Comparison of ENCODE assay signal across 8 mouse cellular contexts in genomic region chr2:10079745-10080309, GRCm38 (mm10). TPM values are rescaled to one million over a fixed set of nuclear protein-coding genes. Genes with fewer than 3 reads are reported as not detected.
DNase-seq lines count a peak whose midpoint lies in the region; ATAC-seq lines count a peak whose summit lies in the region.

No protein-coding gene starts in this region.

- H3K4me3 ChIP-seq in kidney, embryonic 16.5 days (ENCODE audit: low read length) = peak overlapping the region; percentile 80
- H3K4me3 ChIP-seq in hindbrain, embryonic 10.5 days = peak overlapping the region; percentile 84

- H3K4me1 ChIP-seq in kidney, embryonic 16.5 days (ENCODE audit: insufficient read depth, low read length) = peaks cover 30% of the 10 kb centered on the region
- peaks cover 29% of the 10 kb centered on the region for H3K4me1 ChIP-seq in hindbrain, embryonic 10.5 days (replicated peaks)

- H3K4me2 ChIP-seq in kidney, embryonic 16.5 days (replicated peaks; ENCODE audit: low read depth, low read length) = peak overlapping the region; percentile 67

- no peaks in the 10 kb centered on the region for H3K9me3 ChIP-seq in kidney, embryonic 16.5 days (ENCODE audit: low read length)
- no peaks in the 10 kb centered on the region for H3K9me3 ChIP-seq in hindbrain, embryonic 10.5 days

- DNase-seq in kidney, postnatal 14 days = no peak
- no peak for DNase-seq in hindbrain, embryonic 10.5 days (ENCODE audit: low spot score)
- DNase-seq in cerebellum, adult 8-10 months = no peak
- DNase-seq in right cerebral cortex, postnatal 14 days = no peak

- H3K36me3 ChIP-seq in kidney, embryonic 16.5 days (ENCODE audit: insufficient read depth, low read length) = peaks cover 6% of the 10 kb centered on the region; the same call in 1 of the 2 replicates
- H3K36me3 ChIP-seq in hindbrain, embryonic 10.5 days = peaks cover 38% of the 10 kb centered on the region

- under 1% methylated on average over 28 of the region's 28 CpGs for WGBS in kidney, embryonic 16.5 days
- WGBS in hindbrain, embryonic 10.5 days = under 1% methylated on average over 28 of the region's 28 CpGs

- no peak; the same call in 1 of the 2 replicates for ATAC-seq in kidney, embryonic 16.5 days (ENCODE audit: low FRiP score, low TSS enrichment)
- ATAC-seq in activated CD4-positive, CD25-positive, alpha-beta regulatory T cell, adult 4 months = peak; percentile 45
- peak; percentile 41 for ATAC-seq in megakaryocyte, adult 5-6 weeks (ENCODE audit: poor library complexity, severe bottlenecking)
- ATAC-seq in cerebellum, adult (ENCODE audit: insufficient number of reproducible peaks, low FRiP score, low TSS enrichment) = no peak; the same call in 1 of the 2 replicates

- peak overlapping the region; percentile 92 for H3K27ac ChIP-seq in kidney, embryonic 16.5 days (ENCODE audit: low read length)
- H3K27ac ChIP-seq in hindbrain, embryonic 10.5 days = peak overlapping the region; percentile 96

- no peaks in the 10 kb centered on the region for H3K27me3 ChIP-seq in kidney, embryonic 16.5 days (ENCODE audit: insufficient read depth, low read length)
- no peaks in the 10 kb centered on the region for H3K27me3 ChIP-seq in hindbrain, embryonic 10.5 days (ENCODE audit: insufficient read depth, poor library complexity, severe bottlenecking)

- H3K9ac ChIP-seq in kidney, embryonic 16.5 days (replicated peaks; ENCODE audit: low read length) = peak overlapping the region; percentile 97

RNA-seq across cellular contexts. Expression of gene Atp5c1, which starts 0.5 kb away (rescaled TPM):
- 689 and 740 TPM in 2 replicates for polyA plus RNA-seq in kidney, embryonic 16.5 days (2015; fragmentation: Nextera tagmentation; extraction: Ambion mirVana)
- 100 to 1,000 TPM; 659 to 745 TPM for polyA plus RNA-seq in activated CD4-positive, CD25-positive, alpha-beta regulatory T cell, adult 4 months (2017; shearing (Covaris generic))
- 487 TPM in 2 replicates for polyA plus RNA-seq in hindbrain, embryonic 10.5 days (2016; fragmentation: Nextera tagmentation; extraction: Ambion mirVana)
- 493 and 571 TPM in 2 replicates for total RNA-seq in megakaryocyte, adult 5-6 weeks (2015)
- total RNA-seq in megakaryocyte, adult 5-6 weeks (2017) = 410 and 491 TPM in 2 replicates

RNA-seq across cellular contexts. Expression of gene Kin, which starts 0.6 kb away (rescaled TPM):
- polyA plus RNA-seq in kidney, embryonic 16.5 days (2015; fragmentation: Nextera tagmentation; extraction: Ambion mirVana) = 28.5 and 33.0 TPM in 2 replicates
- 10 to 100 TPM; 28.1 to 34.7 TPM for polyA plus RNA-seq in activated CD4-positive, CD25-positive, alpha-beta regulatory T cell, adult 4 months (2017; shearing (Covaris generic))
- polyA plus RNA-seq in hindbrain, embryonic 10.5 days (2016; fragmentation: Nextera tagmentation; extraction: Ambion mirVana) = 30.3 and 35.5 TPM in 2 replicates
- total RNA-seq in megakaryocyte, adult 5-6 weeks (2015) = 26.3 and 27.6 TPM in 2 replicates
- 24.2 and 35.6 TPM in 2 replicates for total RNA-seq in megakaryocyte, adult 5-6 weeks (2017)

RNA-seq across cellular contexts. Expression of gene Taf3, which starts 31.4 kb away (rescaled TPM):
- polyA plus RNA-seq in kidney, embryonic 16.5 days (2015; fragmentation: Nextera tagmentation; extraction: Ambion mirVana) = 15.4 and 17.7 TPM in 2 replicates
- polyA plus RNA-seq in activated CD4-positive, CD25-positive, alpha-beta regulatory T cell, adult 4 months (2017; shearing (Covaris generic)) = 10 to 100 TPM; 13.6 to 15.6 TPM
- 13.6 and 16.2 TPM in 2 replicates for polyA plus RNA-seq in hindbrain, embryonic 10.5 days (2016; fragmentation: Nextera tagmentation; extraction: Ambion mirVana)
- 12.5 and 13.3 TPM in 2 replicates for total RNA-seq in megakaryocyte, adult 5-6 weeks (2015)
- total RNA-seq in megakaryocyte, adult 5-6 weeks (2017) = 8.7 and 12.6 TPM in 2 replicates

RNA-seq across cellular contexts. Expression of gene Itih2, which starts 51.4 kb away (rescaled TPM):
- 1.5 and 2.0 TPM in 2 replicates for polyA plus RNA-seq in kidney, embryonic 16.5 days (2015; fragmentation: Nextera tagmentation; extraction: Ambion mirVana)
- not detected for polyA plus RNA-seq in activated CD4-positive, CD25-positive, alpha-beta regulatory T cell, adult 4 months (2017; shearing (Covaris generic))
- polyA plus RNA-seq in hindbrain, embryonic 10.5 days (2016; fragmentation: Nextera tagmentation; extraction: Ambion mirVana) = 0.10 and 0.22 TPM in 2 replicates
- not detected in 2 replicates for total RNA-seq in megakaryocyte, adult 5-6 weeks (2015)
- total RNA-seq in megakaryocyte, adult 5-6 weeks (2017) = not detected in 2 replicates

Comparison
In these comparisons a context has a peak if more than half of its experiments do, and no peak if none do; other contexts are left out.
1. ATAC-seq: peak in activated CD4-positive, CD25-positive, alpha-beta regulatory T cell, adult 4 months (single experiment) and megakaryocyte, adult 5-6 weeks (single experiment); none in kidney, embryonic 16.5 days (single experiment) and cerebellum, adult (single experiment).